Mouse (Mus musculus) kidney, adult 2 months (tissue): ENCODE data around the gene Smyd1. TPM values are rescaled to one million over a fixed set of nuclear protein-coding genes. Genes with fewer than 3 reads are reported as not detected.
A peak's percentile ranks its signal among the peaks of the same experiment; 100 is the strongest.

Source experiments
- DNase-seq: peaks from one replicate; pipeline ENCODE4 v3.0.0; 2021
- H3K27ac ChIP-seq: fragments of 200-500 bp; 2 replicates; pipeline ENCODE4 v1.5.1; 2012; ENCODE audit warnings: low read depth, low read length, control low read depth, inconsistent platforms; ENCODE audit not compliant: insufficient read depth
- H3K27me3 ChIP-seq: fragments of 200-500 bp; replicated peaks from 2 replicates; pipeline ENCODE4 v1.6.1; 2012; ENCODE audit warnings: mild to moderate bottlenecking, moderate library complexity, low read length, inconsistent platforms; ENCODE audit not compliant: control insufficient read depth, insufficient read depth
- H3K36me3 ChIP-seq: fragments of 200-500 bp; 2 replicates; pipeline ENCODE4 v1.6.1; 2012; ENCODE audit warnings: mild to moderate bottlenecking, moderate library complexity, low read length, inconsistent platforms; ENCODE audit not compliant: control insufficient read depth, insufficient read depth
- H3K4me1 ChIP-seq: fragments of 200-500 bp; 2 replicates; pipeline ENCODE4 v1.6.1; 2011; ENCODE audit warnings: low read length; ENCODE audit not compliant: control insufficient read depth, insufficient read depth
- H3K4me3 ChIP-seq: fragments of 200-500 bp; 2 replicates; pipeline ENCODE4 v1.5.1; 2011; ENCODE audit warnings: mild to moderate bottlenecking, low read depth, low read length, control low read depth; ENCODE audit not compliant: insufficient read depth
- CTCF ChIP-seq: fragments of 200-500 bp; conservative IDR thresholded peaks from 2 replicates; pipeline ENCODE4 v1.5.1; 2011; ENCODE audit warnings: low read depth, mild to moderate bottlenecking, control low read depth, low read length, moderate library complexity, mixed read lengths; ENCODE audit not compliant: insufficient read depth, insufficient read length
- POLR2A ChIP-seq: fragments of 200-500 bp; IDR thresholded peaks from one replicate; pipeline ENCODE4 v1.6.1; 2011; ENCODE audit warnings: low read depth, low read length, control low read depth
- WGBS: fragments of 180-500 bp; shearing (Covaris S2); methylation state at CpG from one replicate; pipeline ENCODE4 v1.1.7; 2018; 5-methylcytosine and 5-hydroxymethylcytosine counted together
- polyA plus RNA-seq: library from polyadenylated mRNA; depleted of rRNA; stranded (reverse); fragments of >200 nt; gene quantifications from 2 replicates; pipeline ENCODE4 v1.2.3, GENCODE M21; 2012

Smyd1 gene
- polyA plus RNA-seq, 1 experiment = 2.3 TPM

DNA sequence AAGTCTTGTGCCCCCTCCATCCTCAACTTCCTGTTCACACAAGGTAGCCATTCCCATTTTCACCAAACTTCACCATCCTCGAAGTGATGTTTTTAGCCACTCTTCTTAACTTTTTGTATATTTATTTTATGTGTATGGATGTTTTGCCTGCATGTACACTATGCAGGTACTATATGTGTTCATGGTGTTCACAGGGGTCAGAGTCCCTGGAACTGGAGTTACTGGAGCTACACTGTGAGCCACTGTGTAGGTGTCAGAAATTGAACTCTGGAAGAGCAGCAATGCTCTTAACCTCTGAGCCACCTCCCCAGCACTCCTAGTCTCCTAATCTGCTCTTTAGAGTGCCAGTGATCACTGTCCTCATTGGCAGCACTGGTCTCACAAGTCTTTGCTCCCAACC lies 73.6 kb downstream of the Smyd1 start:
- no peaks in the 10 kb centered on the region for H3K4me1 ChIP-seq
- no peaks in the 10 kb centered on the region for H3K36me3 ChIP-seq
- TF ChIP-seq CTCF (no peak), POLR2A (no peak)
- 94% methylated on average over 1 of the region's 1 CpGs for WGBS
- no peak overlapping the region for H3K4me3 ChIP-seq
- no peak overlapping the region for H3K27ac ChIP-seq
- no peak for DNase-seq
- H3K27me3 ChIP-seq = no peaks in the 10 kb centered on the region

DNA sequence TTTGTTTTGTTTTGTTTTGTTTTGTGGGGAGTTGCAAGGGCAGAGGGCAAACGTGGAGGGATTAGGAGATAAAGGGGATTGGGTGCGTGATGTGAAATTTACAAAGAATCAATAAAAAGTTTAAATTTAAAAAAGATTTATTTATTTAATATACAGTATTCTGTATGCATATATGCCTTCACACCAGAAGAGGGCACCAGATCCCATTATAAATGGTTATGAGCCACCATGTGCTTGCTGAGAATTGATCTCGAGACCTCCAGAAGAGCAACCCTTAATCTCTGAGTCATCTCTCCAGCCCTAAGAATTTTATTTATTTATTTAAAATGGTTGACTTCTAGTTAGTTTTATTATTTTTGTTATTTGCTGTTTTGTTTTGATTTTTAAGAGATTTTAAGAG lies 78.8 kb downstream of the Smyd1 start:
- H3K27me3 ChIP-seq = no peaks in the 10 kb centered on the region
- no peak overlapping the region for H3K27ac ChIP-seq
- H3K4me1 ChIP-seq = no peaks in the 10 kb centered on the region
- H3K36me3 ChIP-seq = no peaks in the 10 kb centered on the region
- TF ChIP-seq CTCF = no peak
- TF ChIP-seq POLR2A = no peak
- 90% methylated on average over 3 of the region's 3 CpGs for WGBS
- no peak for DNase-seq
- H3K4me3 ChIP-seq = no peak overlapping the region

DNA sequence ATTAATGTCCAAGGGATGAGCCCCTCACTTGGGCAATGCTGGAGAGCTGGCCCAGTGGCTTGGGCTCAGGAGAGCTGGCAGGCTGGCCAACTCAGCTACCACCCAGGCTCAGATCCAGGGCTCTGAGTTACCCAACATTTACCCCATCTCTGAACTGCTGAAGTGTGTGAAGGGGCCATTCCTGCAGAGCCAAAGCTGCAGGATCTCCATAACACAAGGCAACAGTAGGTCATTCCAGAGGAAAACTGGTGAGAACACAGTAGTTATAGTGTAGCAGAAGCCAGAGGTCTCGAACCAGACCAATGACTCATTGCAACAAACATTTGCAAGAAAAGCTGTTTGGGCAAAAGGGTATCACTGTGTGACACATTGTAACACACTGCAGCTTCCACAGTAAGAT lies 79.2 kb downstream of the Smyd1 start:
- TF ChIP-seq POLR2A (no peak), CTCF (no peak)
- no peak overlapping the region for H3K27ac ChIP-seq
- 80% methylated on average over 1 of the region's 1 CpGs for whole genome bisulfite sequencing
- H3K4me3 ChIP-seq = no peak overlapping the region
- no peak for DNase-seq
- H3K36me3 ChIP-seq = no peaks in the 10 kb centered on the region
- no peaks in the 10 kb centered on the region for H3K27me3 ChIP-seq
- H3K4me1 ChIP-seq = no peaks in the 10 kb centered on the region

DNA sequence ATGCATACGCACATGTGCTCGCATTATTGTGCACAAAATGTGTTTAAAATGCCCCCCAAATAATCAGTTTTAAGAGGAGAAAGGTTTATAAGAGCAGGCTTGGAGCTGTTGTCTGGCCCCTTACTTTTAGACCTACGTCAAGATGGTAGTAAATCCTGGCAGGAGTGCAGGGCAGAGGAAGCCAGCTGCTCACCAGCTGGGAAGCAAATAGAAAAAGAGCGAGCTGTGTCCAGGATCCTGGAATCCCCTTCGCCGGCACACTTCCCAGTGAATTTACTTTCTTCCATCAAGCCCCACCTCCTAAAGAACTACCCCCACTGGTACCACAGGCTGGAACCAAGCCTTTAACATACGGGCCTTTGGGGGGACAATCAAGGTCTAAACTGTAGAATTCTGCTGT lies 81.2 kb downstream of the Smyd1 start:
- Histone ChIP-seq H3K4me1 (peaks cover 9% of the 10 kb centered on the region), H3K4me3 (no peak overlapping the region), H3K27ac (no peak overlapping the region), H3K27me3 (no peaks in the 10 kb centered on the region), H3K36me3 (no peaks in the 10 kb centered on the region)
- DNase-seq = no peak
- TF ChIP-seq POLR2A (no peak), CTCF (no peak)
- 86% methylated on average over 7 of the region's 7 CpGs for WGBS

DNA sequence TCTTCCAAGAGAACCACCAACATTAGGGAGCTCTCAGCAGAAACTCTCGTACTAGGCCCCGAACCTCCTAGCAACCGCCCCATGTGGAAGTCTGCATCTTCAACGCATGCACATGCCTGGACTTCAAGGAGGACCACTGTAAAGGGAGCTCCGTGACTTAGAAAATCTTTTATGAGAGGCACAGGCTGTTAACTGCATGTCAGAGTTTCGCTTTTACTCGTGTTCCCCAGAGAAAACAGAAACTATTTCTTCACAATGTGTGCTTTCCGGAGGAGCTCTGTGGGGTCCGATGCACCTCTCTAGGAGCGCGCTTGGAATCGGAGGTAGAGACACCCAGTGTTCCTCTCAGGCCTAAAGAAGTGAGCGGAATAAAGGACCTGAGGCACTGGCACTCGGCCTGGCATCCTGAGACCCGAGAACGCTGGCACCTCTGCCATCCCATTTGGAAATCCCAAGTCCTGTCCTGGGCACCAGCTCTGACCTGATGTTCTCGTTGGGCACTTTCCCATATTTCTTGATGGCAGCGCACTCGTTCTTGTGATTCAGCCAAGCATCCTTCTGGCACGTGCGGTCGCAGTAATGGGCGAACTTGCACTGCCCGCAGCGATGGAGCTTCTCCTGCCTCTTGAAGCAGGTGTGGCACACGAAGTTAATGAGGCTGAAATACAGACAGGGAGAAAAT lies 82.8 kb downstream of the Smyd1 start:
- 82% methylated on average over 26 of the region's 26 CpGs for WGBS
- Histone ChIP-seq H3K27ac (no peak overlapping the region), H3K4me1 (peaks cover 9% of the 10 kb centered on the region), H3K36me3 (no peaks in the 10 kb centered on the region), H3K4me3 (no peak overlapping the region), H3K27me3 (no peaks in the 10 kb centered on the region)
- TF ChIP-seq POLR2A = no peak
- TF ChIP-seq CTCF = no peak
- no peak for DNase-seq

DNA sequence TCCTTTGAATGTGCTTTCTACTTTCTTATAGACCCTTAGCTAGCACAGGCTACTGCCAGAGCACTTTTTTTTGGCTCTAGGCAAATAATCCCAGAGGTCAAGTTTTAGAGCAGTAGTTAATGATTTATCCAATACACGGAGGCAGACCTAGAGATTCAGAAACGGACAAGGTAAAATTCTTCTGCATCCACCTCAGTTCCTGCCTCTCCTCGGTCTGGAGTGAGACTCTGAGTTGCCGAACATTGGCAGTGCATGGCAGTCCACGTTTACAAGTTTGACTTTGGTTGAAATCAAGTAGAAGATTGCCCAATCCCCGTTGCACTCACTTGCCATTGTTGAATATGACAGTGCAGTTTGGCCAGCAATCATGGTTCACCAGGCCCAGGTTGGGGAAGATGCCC lies 85.0 kb downstream of the Smyd1 start:
- DNase-seq = peak; percentile 75
- no peak overlapping the region for H3K4me3 ChIP-seq
- H3K27ac ChIP-seq = peak overlapping the region; percentile 84
- H3K36me3 ChIP-seq = no peaks in the 10 kb centered on the region
- TF ChIP-seq POLR2A (no peak), CTCF (no peak)
- H3K27me3 ChIP-seq = no peaks in the 10 kb centered on the region
- H3K4me1 ChIP-seq = peaks cover 9% of the 10 kb centered on the region
- WGBS = 41% methylated on average over 6 of the region's 6 CpGs

DNA sequence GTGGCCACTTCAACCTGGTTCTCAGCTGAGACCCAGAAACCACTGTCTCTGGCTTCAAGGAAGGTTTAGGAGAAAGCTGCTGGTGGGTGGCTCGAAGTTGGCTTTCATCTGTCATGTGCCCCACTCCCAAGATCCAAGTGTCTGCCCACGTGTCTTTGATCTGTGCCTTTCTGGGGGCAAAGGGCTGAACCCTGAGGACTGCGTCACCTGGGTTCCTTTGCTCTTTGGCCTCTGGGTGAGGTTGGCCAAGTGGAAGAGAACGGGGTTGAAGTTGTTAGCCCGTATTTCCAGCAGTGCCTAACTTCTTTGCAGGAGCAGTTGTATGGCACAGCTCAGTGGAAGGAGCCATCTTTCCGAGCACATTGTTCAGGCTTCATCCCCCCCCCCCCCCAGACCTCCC lies 85.5 kb downstream of the Smyd1 start:
- WGBS = 56% methylated on average over 6 of the region's 6 CpGs
- Histone ChIP-seq H3K36me3 (no peaks in the 10 kb centered on the region), H3K27me3 (no peaks in the 10 kb centered on the region), H3K27ac (peak overlapping the region; percentile 84; the same call in 1 of the 2 replicates), H3K4me3 (no peak overlapping the region), H3K4me1 (peaks cover 9% of the 10 kb centered on the region)
- peak; percentile 84 for DNase-seq
- TF ChIP-seq POLR2A (no peak), CTCF (no peak)

DNA sequence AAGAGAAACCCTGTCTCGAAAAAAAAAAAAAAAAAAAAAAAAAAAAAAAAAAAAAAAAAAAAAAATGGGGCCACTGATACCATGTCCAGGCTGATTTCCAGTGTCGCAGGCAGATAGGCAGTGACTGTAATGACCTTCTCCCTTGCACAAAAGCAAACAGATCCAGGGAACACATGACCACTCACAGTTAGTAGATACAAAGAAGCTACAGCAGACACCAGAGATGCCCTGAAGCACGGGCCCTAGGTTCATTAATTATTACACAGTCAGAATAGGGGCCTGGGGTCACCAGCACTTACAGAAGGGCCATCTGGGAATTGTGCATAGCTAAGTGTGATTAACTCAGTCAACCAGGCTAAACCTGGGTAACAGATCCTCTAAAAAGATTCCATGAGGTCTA lies 86.1 kb downstream of the Smyd1 start:
- Histone ChIP-seq H3K4me3 (no peak overlapping the region), H3K27ac (peak overlapping the region; percentile 21; the same call in 1 of the 2 replicates), H3K36me3 (no peaks in the 10 kb centered on the region), H3K27me3 (no peaks in the 10 kb centered on the region), H3K4me1 (peaks cover 9% of the 10 kb centered on the region)
- TF ChIP-seq CTCF (no peak), POLR2A (no peak)
- WGBS = 60% methylated on average over 3 of the region's 3 CpGs
- peak; percentile 26 for DNase-seq
